Mouse (Mus musculus): ENCODE results near the gene Mbd3l2.
"Not testable (repeated sequence)": the region's sequence is repeated elsewhere in the genome, so short reads cannot be mapped to it uniquely, and the experiment has no call there.

- TF ChIP-seq CTCF (IDR thresholded peaks at IDR 0.05); POLR2A (IDR thresholded peaks at IDR 0.05; ENCODE audit: insufficient read depth, low read depth, low read length): not testable (repeated sequence)
Observed at GRCm38 (mm10) chr9:18412371-18412770, 18.1 kb upstream of the Mbd3l2 start.
